Mouse (Mus musculus) telencephalon, adult 2 months (tissue): ENCODE results near the gene Ttc30a2.
"Not testable (repeated sequence)": the region's sequence is repeated elsewhere in the genome, so short reads cannot be mapped to it uniquely, and the experiment has no call there.

ENCODE experiments used
- DNase-seq: peaks from one replicate; pipeline ENCODE4 v3.0.0-alpha.2; 2011; ENCODE audit warnings: low read depth, low spot score

The Ttc30a2 gene

DNA sequence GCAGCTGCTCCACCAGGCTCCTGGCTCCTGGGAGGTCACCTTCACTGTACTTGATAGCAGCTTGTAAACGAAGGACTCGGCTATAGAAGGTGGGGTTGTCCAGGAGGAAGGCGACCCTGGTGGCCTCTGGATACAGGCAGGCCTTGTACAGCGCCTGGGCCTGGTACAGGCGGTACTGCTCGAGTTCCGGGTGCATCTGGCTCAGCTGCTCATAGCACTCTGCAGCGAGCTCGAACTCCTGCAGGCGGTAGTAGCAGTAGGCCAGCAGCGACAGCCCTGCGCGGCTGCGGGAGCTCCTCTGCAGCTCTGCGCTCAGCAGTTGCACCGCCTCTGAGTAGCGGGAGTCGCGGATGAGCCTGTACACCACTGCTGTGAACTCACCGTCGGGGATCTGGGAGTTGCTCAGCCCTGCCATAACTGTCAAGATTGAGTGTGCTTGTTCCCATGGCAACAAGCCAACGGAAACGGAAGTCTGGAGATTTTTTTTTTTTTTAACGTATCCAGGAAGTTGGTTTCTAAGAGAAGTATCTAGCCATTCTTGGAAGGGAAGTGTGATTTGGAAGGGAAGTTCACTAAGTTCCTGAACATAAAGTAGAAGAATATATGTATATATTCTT lies at the start of gene Ttc30a2:
Ttc30a2 (minus strand) TSS at position 419 of the 617 bp plus-strand sequence.
- DNase-seq, result not testable (repeated sequence)

DNA sequence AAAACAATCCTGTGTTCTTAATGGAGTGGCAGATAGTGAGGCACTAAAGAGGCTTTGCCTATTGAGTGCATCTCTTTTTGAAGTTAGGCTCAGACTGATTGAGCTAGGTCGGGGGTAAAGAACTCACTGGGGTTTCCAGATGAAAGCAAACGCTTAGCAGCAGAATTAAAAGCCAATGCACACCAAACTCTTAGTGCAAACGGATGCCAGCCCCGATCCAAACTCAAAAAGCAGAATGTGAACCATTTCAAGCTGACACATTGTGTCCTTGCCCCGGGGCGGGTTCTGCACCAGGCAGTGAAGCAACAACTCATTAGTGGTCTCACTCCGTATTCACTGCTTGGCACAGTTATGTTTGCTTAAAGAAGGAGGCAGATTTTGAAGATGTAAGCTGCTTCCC lies 38.9 kb upstream of the Ttc30a2 start:
- no peak for DNase-seq

DNA sequence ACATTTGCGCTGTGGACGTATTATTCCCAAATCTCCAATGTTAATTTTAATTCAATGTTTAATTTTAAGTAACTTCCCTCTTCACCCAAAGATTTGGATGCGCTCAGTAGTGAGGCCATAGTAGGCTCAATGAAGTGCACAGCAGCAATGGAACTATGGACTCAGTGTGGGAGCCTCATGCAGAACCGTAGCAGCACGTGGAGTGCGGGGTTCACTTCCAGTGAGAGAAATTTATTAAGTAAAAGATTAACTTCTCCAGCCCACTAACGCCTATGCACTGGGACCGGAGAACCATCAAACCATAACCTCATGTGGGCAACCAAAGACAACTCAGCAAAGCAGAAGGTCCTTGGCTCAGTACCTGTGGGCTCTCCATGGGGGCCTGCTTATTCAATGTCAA lies 38.2 kb upstream of the Ttc30a2 start:
- DNase-seq, result no peak

DNA sequence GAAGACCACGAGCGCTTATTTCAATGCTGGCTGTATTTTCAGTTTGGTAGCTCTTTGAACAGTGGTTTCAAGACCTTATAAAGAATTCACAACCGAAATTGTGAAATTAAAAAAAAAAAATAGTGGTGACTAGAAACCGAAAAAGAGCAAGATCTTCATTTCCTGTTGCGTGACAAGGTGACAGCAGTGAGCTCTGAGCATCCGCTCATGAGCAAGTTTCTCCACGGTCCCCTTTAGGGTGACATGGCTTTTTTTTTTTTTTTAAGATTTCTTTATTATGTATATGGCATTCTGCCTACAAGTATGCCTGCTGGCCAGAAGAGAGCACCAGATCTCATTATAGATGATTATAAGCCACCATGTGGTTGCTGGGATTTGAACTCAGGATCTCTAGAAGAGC lies 37.5 kb upstream of the Ttc30a2 start:
- no peak for DNase-seq

DNA sequence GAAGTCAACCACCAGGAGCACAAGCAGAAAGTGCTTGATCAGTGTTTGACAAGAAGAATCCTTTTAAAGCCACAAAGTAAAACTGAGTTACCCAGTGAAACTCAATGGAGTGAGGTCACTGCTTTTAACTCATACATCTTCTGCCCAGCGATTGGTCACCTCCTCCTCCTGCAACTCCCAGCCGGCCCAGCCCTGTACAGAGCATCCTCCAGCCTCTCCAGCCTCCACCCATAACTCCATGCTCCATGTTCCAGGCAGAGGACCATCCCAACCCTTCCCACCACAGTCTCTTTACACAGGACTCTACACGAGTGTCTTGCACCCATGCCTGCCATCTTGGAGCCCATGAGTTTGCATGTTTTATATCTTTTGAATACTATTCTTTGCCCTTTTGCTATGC lies 36.7 kb upstream of the Ttc30a2 start:
- no peak for DNase-seq

GRCm38 (mm10) chr2:76006194-76006593 lies 28.2 kb upstream of the Ttc30a2 start:
- no peak for DNase-seq

- no peak for DNase-seq
Observed at GRCm38 (mm10) chr2:76002899-76003298, 24.9 kb upstream of the Ttc30a2 start.

- no peak for DNase-seq
Observed at GRCm38 (mm10) chr2:76001392-76001791, 23.4 kb upstream of the Ttc30a2 start.

DNA sequence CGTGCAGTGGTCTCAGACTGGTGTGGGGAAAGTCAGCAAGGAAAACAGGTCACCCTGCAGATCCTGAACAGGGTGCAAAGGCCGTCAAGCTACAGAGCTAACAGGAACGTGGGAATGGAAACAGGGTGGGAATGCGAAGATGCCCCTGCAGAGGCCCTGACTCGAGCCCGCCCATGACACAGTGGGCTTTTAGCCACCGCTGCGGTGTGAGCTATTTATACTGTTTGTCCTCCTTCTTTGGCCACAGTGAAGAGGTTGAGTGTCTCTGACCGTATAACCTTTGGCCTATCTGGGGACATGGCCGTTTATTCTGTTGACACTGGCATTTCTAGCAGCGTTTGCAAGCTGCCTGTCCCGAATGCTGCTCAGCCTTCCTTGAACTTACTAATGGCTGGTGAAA lies 21.7 kb upstream of the Ttc30a2 start:
- DNase-seq, result no peak

DNA sequence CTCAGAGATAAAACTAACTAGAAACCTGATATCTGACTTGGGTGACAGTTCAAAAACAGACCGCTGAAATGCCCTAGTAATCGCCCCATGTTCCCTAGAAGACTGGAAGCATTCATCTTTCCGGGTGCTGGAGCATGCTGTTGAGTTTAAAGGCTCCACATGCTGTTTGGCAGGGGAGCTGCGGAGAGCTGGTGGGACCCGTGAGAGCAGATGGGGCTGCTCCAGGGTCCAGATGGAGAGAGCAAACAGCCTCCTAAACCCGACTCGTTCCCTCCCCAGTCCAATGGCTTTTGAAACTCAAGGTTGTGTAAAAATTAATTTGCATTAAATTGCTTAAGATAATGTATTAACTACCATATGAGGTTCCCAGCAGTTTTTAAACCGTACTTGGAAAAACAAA lies 20.7 kb upstream of the Ttc30a2 start:
- no peak for DNase-seq

GRCm38 (mm10) chr2:75997726-75998125 lies 19.8 kb upstream of the Ttc30a2 start:
- DNase-seq, result no peak

DNA sequence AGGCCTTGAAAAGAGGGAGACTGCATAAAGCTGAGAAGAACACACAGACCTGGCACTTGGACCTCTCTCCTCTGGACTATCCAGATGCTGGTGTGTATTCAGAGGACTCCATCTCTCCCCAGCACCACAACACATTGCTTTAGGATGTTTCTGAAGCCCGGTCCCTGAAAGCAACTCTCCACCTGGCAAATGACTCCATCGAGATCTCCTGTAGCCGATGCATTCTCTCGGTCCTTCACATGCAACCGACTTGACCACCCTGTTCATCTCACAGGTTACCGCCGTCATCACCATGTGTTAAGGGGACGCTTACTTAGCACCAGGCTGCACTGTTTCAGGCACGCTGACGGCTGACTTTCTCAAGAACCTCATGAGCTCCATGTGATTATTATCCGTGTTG lies 16.9 kb upstream of the Ttc30a2 start:
- no peak for DNase-seq

DNA sequence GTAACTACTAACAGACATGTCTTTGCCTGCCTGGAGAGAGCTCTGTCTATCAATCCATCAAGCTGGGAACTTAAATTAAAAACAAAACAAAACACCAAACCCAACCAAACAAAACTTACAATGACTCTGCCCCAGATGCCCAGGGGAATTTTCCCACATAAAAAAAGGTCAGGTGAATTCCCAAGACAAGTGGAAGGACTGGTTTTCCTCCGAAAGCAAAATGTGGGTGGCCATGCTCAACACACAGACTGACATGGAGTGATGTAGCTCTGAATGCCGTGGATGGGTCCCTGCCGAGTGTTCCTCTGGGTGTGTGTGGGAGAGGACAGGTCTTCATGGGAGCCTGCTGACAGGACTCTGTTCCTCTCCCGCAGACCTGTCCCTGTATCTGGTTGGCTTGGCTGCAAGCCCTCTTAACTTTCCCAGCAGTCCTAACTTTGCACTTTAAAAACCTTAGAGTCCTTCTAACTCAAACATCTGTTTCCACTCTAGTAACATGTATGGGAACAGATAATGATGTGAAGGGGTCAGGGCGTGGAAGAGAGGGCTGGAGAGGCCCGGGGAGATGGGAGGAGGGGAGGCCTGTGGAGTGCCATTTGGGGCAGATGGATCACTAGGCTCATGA lies 13.7 kb upstream of the Ttc30a2 start:
- DNase-seq, result no peak

DNA sequence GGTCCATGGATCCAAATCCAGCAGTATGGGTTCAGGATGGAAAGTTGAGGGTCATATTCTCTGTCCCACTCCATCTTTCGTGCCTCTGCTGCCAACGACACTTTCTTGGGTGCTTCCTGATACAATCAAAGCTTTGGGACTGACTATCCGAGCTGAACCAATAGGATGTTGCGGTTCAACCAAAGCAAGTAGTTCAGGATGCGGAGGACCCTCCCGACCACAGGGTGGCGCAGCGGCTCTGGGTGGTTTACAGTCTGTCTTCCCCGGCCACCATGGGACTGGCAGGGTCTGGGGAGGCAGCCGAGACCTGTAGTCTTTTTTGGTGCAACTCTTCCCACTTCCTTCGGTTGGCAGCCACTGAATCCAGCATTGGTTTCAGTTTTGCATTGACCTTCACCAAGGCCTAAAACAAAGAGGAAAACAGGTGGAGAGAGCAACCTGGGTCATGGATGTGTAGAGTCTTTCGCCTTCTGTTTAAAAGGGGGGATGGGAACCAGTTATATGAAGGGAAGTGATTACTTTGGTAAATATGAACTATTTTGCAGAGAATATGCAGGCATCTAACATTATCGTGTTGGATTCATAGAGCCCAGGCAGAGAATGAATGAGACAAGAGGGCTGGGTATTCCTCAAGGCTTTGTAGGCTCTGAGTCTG lies 13.0 kb upstream of the Ttc30a2 start:
- no peak for DNase-seq

- no peak for DNase-seq
Observed at GRCm38 (mm10) chr2:75989694-75990093, 11.7 kb upstream of the Ttc30a2 start.

GRCm38 (mm10) chr2:75988779-75989363 lies 10.9 kb upstream of the Ttc30a2 start:
- no peak for DNase-seq

DNA sequence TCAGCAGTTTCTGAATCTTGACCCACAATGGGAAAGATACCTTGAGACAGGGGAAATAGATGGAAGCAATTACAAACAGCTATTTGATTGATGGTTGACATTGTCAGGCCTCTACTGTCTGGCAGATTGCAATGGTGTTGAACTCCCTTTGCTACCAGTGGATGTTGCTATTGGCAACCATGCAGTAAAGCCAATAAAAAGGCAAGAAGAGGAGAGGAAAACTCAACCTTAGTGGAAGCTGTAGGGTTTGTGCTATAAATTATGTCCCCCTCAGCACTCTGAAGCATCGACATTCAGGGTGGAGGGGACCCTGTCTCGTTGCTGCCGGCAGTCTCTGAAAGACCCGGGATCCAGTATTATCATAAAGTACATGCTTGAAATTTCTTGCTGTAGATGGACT lies 10.4 kb upstream of the Ttc30a2 start:
- DNase-seq, result no peak

- DNase-seq, result no peak
Observed at GRCm38 (mm10) chr2:75987739-75988138, 9.8 kb upstream of the Ttc30a2 start.

DNA sequence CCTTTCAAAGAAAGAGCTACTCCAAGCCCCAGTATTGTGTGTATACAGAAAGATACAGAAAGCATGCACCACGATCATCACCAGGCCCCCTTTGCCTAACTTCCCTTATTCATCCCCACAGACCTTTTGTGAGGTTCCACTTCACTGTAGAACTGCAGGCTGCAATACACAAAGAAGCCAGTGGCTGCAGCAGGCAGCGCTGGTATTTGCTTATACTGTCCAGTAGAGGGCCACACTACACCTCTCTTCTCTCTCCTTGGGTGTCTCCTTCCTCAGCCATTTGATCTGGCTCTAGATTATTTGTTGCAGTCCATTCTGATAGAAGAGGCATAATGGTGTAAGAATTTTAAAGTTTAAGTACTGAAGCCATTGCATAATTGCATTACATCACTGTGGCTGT lies 7.2 kb upstream of the Ttc30a2 start:
- no peak for DNase-seq

GRCm38 (mm10) chr2:75983847-75984246 lies 5.9 kb upstream of the Ttc30a2 start:
- no peak for DNase-seq

DNA sequence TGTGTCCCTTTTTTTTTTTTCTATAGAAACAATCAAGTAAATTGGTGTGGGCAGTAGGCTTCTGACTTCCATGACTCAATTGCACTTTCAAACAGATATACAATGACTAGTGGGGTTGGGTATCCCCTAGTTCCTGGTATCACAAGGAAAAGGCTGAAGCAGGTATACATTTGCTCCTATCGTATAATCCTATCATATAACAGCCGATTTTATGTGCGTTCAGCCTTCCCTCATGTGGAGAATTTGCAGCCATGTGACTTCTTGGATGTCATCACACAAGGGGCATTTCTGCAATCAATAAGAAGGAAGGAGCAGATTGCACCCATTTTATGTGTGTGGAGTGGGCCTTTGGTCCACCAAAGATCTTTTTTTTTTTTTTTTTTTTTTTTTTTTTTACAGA lies 5.1 kb upstream of the Ttc30a2 start:
- no peak for DNase-seq

DNA sequence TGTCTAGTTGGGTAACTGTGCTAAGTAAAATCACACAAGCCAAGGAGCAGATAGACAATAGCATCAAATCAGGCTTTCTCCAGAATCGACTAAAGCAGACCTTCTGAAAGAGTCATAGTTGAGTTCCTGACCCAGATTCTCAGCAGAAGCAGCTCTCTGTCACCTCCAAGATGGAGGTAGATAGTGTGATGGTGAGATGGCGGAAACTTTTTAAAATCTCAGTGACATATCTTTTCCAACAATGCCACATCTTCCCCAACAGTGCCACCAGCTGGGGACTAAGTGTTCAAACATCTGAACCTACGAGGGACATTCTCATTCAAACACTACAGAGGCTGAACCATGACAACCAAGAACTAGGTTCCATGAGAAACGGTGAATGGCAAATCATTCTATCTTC lies 4.7 kb upstream of the Ttc30a2 start:
- DNase-seq, result no peak
